Mouse (Mus musculus): ENCODE data around the gene Llgl1. TPM values are rescaled to one million over a fixed set of nuclear protein-coding genes. Genes with fewer than 3 reads are reported as not detected.

Llgl1 gene
- total RNA-seq (2021), result 10 to 100 TPM; 51.7 to 53.8 TPM

DNA sequence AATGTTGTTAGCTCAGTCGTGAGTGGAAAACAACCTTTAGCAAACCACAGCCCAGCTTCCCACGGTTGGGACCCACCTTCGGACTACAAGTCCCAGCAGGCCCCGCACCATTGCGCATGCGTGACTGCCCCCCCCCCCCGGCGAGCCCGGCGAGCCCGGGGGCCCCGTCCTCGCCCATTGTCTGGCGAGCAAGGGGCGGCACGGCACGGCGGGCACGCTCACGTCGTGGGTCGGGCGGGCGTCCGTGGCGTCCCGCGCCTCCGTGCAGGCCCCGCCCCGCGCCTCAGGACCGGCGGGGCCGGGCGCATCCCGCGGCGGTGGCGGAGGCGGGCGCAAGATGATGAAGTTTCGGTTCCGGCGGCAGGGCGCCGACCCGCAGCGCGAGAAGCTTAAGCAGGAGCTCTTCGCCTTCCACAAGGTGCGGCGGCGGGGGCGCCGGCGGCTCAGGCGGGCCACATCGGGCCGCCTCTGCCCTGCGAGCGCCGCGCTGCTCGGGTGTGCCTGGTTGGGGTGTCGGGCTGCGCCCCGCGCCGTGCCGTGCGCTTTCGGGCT is at the start of gene Llgl1:
Gene Llgl1, plus strand, starts transcription at position 200 of the 552 bp plus-strand sequence.
- DNase-seq (ENCODE audit: extremely low spot score in 1 of 2, low spot score in 1 of 2), result peak; percentile 71 to 76

DNA sequence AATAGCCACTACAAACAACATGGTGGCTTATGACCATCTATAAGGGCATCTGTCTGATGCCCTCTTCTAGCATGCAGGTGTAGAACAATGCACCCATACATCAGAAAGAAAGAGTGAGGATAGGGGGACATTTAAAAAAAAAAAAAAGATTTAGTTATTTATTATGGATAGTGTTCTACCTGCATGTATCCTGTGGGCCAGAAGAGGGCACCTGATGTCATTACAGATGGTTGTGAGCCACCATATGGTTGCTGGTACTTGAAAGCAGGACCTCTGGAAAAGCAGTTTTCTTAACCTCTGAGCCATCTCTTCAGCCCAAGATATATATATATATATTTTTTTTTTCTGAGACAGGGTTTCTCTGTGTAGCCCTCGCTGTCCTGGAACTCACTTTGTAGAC is 3.4 kb upstream of the Llgl1 start:
- DNase-seq (ENCODE audit: extremely low spot score in 1 of 2, low spot score in 1 of 2), result no peak

DNA sequence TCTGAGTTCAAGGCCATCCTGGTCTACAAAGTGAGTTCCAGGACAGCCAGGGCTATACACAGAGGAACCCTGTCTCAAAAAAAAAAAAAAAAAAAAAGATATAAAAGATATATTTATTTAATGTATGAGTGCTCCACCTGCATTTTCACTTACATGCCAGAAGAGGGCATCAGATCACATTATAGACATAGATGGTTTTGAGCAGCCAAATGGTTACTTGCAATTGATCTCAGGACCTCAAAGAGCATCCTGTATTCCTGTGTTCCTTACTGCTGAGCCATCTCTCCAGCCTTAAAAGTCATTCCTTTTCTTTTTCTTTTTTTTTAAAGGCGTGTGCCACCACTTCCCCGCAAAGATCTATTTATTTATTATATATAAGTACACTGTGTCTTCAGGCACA is 2.0 kb upstream of the Llgl1 start:
- no peak for DNase-seq (ENCODE audit: extremely low spot score in 1 of 2, low spot score in 1 of 2)

DNA sequence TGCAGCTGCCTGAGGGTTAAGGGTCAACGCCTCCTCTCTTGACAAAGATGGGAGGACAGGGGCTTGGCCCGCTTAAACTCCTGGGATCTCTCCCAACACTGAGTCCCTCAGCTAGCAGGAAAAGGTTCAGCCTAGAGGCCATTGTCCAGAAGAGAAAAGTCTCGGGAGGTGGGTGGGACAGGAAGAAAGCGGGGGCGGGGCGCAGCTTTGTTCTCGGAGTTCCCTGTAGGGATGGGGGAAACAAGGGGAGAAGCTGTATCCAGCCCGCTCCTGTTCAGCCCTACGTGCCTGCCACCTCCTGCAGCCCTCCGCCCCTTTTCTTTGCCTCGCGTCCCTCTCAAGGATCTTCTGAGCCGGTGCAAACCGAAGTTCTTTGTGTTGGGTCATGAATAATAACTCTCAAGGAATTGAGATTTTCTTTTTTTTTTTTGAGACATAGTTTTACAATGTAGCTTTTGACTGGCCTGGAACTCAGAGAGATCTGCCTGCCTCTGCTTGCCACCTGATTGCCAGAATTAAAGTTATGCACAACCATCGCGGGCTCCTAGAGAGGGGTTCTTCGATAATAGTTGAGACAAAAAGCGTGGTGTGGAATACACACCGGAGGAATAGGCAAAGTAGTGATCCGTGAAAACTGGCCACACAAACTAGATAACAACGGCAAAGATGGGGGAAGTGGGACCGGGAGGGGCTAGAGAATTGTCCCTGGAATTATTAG is 558 bp upstream of the Llgl1 start:
- peak; percentile 12 to 24 for DNase-seq (ENCODE audit: extremely low spot score in 1 of 2, low spot score in 1 of 2)

DNA sequence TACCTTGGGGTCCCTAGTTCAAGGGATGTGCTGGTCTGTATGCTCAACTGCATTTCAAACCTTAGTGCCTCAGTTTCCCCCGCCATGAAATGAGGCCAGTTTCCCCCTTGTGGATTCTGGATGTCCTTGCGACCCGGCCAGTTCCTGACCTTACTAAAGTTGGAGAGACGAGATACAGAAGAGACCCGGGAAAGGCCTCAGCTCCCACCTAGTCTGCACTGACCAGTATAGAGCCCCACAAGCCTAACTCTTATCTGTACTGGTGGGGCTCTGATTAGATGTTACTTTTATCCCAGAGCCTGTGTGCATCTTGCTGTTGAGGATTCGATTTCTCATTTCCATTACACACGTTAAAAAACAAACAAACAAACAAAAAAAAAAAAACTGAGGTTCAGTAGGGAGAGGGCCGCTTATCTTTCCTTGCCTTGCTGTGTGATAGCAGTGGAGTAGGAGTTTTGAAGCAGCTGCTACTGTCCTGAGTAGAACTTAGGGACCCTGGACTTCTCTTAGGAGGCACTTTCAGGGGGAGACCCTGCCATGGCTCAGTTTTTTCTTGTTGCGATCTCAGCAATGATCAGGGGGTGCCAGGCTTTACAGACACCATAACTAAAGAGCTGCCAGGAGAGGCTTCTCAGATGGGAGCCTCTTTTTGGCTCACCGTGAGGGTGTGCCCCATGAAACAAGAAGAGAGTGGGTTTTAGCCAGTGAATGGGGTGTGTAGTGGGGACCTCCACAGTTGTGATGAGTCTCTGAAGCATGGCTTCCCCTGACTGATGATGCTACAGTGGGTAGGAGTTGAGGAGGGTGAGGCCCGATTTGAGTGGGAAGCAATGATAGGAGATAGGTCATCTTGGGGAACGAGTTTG is 1.0 kb downstream of the Llgl1 start:
- DNase-seq (ENCODE audit: extremely low spot score in 1 of 2, low spot score in 1 of 2), result peak in 1 of 2 experiments; percentile 2

DNA sequence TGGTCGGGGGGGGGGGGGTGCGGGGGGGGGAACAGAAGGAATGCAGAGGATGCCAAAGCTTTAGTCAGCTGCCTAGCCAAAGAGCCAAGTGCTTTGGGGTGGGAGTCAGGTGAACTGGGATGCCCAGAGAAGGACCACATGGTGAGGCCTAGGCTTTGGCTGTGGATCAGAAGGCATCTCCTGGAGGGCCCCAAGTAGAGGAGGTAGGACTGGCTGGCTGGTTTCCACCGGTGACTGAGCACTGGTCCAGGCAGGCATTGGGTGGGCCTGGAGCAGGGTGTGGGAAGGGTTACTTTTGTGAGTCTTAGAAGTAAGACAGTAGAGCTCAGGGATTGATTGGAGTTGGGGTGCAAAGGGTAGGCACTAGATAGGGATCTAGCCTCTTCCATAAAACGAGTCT is 2.1 kb downstream of the Llgl1 start:
- peak in 1 of 2 experiments; percentile 5 for DNase-seq (ENCODE audit: extremely low spot score in 1 of 2, low spot score in 1 of 2)

DNA sequence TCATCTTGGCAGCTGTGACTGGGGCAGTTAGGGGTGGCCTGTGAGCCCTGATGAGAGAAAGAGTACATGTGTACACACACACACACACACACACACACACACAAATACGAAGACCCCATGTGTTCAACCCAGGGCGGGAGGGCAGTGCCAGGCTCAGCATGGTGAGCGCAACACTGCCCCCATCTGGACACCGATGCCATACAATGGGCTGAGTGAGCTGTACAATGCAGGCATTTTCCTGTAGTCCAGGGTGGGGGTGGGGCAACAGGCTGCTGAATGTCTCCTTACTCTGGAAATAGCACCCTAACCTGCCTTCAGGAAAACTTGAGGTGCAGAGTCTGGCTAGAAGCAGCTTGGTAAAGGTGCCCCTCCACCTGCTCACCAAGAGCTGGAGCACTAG is 3.6 kb downstream of the Llgl1 start:
- peak; percentile 40 to 76 for DNase-seq (ENCODE audit: extremely low spot score in 1 of 2, low spot score in 1 of 2)

DNA sequence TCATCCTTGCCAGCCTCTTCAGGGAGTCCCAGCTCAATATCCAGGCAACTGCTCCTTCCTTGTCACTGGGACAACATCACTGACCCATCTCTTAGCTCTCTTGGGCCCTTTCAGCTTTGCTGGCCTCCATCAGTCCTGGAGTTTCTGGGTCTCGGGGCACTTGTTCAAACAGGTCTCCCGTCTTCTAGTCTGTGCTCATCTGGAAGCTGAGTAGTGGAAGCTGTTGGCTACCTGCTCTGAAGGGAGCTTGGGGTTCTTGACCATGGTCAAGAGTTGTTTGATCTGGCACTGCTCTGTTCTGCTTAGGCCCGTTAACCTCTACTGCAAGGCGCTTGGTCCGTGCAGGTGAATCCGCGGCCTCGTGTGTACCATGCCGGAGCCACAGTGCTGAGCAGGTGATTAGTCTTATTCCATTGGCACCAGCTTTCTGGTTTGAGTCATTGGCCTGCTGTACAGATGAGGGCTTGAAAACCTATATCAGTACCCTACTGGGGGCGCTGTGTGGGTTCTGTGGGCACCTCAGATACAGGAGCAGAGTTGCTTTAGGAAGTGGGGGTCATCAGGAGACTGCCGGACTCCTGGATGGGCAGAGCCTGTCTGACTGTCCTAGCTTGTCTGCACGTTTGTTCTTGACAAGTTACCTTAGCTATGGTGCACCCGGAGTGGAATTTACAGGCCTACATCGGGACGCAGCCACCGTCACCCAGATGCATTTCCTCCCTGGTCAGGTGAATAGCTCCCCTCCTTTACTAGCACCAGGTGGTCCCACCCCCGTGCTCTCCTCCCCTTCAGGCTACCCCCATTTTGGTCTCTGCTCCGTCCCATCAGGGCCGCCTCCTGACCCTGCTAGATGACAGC is 4.7 kb downstream of the Llgl1 start:
- peak in 1 of 2 experiments; percentile 6 for DNase-seq (ENCODE audit: extremely low spot score in 1 of 2, low spot score in 1 of 2)

DNA sequence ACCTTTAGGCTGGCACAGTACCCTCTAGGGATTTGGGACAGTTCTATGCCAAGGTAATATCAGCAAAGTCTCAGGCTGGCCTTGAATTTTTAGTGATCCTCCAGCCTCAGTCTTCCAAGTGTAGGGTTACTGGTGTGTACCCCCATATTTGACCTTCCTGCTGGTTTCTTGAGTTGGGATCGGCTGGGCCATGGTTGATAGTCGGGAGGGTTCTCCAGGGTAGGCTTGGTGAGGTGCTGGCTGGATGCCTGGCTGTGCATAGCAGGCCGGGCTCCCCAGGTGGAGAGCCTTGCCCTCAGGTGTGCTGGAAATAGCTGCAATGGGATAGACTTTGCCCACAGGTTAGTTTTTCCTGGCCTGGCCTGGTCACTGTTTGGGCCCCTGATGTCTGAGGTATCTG is 5.7 kb downstream of the Llgl1 start:
- DNase-seq (ENCODE audit: extremely low spot score in 1 of 2, low spot score in 1 of 2), result no peak

DNA sequence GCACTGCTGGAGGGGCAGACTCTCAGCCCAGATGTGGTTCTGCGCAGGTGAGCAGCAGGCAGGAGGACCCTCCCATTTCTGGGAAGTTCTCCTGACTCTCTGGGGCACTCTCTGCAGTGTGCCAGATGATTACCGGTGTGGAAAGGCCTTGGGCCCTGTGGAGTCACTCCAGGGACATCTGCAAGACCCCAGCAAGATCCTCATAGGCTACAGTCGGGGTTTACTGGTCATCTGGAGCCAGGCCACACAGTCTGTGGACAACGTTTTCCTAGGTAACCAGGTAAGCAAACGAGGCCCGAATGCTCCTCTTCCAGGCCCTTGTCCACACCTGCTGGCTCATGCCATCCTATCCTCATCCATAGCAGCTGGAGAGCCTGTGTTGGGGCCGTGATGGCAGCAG is 6.6 kb downstream of the Llgl1 start:
- no peak for DNase-seq (ENCODE audit: extremely low spot score in 1 of 2, low spot score in 1 of 2)

DNA sequence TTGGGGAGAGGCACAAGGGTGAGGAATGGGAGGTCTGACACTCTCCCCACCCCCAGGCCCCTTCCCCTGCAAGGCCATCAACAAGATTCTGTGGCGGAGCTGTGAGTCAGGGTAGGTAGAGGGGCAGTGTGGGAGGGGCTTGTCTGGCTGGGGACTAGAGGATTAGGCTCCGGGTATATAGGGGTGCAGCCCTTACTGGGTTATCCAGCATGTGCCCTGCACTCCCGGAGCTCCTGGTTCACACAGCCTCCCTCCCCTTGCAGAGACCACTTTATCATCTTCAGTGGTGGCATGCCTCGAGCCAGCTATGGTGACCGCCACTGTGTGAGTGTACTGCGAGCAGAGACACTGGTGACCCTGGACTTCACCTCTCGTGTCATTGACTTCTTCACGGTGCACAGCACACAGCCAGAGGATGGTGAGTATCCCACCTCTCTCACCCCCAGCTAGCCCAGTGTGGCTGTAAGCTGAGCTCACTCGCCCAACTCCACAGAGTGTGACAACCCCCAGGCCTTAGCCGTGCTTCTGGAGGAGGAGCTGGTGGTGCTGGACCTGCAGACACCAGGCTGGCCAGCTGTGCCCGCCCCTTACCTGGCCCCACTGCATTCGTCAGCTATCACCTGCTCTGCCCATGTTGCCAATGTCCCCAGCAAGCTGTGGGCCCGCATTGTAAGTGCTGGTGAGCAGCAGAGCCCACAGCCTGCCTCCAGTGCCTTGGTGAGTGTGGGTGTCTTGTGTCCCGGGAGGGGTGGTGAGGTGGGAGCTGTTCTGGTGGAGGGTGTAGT is 7.4 kb downstream of the Llgl1 start:
- peak in 1 of 2 experiments; percentile 5 for DNase-seq (ENCODE audit: extremely low spot score in 1 of 2, low spot score in 1 of 2)

DNA sequence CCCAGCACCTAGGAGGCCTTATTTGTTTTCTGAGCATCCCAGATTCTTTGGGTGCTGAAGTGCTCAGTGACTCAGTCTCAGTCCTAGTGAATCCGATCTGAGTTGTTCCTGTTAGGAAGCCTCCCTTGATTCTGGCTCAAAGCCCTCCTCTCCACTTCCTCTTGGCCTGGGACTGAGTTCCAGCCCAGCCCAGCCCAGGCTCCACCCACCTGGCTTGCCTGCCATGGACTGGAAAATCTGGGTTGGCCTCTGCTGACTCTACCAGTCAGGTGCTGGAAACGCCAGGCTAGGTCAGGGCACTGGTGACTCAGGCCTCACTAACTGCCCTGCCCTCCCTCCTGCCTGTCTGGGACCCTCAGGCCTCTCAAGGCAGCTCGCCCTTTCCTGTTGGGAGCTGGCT is 8.1 kb downstream of the Llgl1 start:
- peak; percentile 4 to 9 for DNase-seq (ENCODE audit: extremely low spot score in 1 of 2, low spot score in 1 of 2)

DNA sequence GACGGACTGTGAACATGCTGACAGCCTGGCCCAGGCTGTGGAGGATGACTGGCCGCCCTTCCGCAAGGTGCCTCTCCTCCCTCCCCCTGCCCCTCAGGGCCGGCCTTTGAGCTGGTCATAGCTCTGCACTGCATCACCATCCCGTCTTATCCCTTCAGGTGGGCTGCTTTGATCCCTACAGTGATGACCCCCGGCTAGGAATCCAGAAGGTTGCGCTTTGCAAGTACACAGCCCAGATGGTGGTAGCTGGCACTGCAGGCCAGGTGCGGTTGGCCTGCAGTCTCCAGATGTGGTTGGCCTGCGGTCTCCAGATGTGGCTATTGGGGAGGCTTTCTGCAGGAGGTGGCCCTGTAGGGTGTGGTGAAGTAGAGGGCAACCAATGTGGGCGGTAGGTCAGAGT is 9.1 kb downstream of the Llgl1 start:
- no peak for DNase-seq (ENCODE audit: extremely low spot score in 1 of 2, low spot score in 1 of 2)

DNA sequence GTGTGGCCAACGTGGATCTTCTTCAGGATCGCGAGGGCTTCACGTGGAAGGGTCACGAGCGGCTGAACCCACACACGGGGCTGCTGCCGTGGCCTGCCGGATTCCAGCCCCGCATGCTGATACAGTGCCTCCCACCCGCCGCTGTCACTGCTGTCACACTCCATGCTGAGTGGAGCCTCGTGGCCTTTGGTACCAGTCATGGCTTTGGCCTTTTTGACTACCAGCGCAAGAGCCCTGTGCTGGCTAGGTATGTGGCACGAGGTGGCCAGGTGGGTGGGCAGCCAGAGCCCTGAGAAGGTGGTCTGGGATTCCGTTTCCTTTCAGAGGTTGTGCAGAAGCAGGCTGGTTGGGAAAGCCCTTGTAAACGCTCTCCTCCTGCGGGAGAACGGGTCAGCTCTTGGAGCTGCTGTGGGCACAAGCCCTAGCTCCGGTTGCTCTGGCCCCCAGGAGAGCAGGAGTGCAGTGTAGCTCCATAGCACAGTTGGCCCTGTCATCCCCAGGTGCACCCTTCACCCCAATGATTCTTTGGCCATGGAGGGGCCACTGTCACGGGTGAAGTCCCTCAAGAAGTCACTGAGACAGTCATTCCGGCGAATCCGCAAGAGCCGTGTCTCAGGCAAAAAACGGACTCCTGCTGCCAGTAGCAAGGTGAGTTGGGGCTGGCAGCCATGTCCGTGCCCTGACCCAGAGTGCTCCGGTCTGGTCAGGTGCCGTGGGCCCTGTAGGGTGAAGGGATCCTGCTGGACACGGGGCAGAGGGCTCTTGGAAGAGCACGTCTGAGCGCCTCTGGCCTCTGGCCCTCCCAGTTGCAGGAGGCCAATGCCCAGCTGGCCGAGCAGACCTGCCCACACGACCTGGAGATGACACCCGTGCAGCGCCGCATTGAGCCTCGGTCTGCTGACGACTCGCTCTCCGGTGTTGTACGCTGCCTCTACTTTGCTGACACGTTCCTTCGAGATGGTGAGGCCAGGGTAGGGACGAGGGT is 10.2 kb downstream of the Llgl1 start:
- DNase-seq (ENCODE audit: extremely low spot score in 1 of 2, low spot score in 1 of 2), result peak; percentile 2 to 5

DNA sequence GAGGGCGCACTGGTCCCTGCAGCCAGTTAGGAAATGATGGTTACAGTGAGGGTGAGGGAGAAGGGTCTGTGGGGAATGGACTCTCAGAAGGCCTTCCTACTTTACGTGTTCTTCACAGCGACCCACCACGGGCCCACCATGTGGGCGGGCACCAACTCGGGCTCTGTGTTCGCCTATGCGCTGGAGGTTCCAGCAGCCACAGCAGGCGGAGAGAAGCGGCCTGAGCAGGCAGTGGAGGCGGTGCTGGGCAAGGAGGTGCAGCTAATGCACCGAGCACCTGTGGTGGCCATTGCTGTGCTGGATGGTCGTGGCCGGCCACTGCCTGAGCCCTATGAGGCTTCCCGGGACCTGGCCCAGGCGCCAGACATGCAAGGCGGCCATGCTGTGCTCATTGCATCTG is 11.7 kb downstream of the Llgl1 start:
- DNase-seq (ENCODE audit: extremely low spot score in 1 of 2, low spot score in 1 of 2), result peak in 1 of 2 experiments; percentile 2

DNA sequence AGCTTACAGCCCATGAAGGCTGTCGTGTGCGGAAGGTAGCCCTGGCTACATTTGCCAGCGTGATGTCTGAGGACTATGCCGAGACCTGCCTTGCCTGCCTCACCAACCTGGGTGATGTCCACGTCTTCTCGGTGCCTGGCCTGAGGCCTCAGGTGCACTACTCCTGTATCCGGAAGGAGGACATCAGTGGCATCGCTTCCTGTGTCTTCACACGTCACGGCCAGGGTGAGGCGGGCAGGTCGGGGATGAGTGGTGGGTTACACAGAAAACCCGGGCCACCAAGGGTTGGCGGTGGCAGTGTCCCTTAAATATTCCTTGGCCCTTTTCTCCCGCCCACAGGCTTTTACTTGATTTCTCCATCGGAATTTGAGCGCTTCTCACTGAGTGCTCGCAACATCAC is 12.5 kb downstream of the Llgl1 start:
- peak in 1 of 2 experiments; percentile 2 for DNase-seq (ENCODE audit: extremely low spot score in 1 of 2, low spot score in 1 of 2)

DNA sequence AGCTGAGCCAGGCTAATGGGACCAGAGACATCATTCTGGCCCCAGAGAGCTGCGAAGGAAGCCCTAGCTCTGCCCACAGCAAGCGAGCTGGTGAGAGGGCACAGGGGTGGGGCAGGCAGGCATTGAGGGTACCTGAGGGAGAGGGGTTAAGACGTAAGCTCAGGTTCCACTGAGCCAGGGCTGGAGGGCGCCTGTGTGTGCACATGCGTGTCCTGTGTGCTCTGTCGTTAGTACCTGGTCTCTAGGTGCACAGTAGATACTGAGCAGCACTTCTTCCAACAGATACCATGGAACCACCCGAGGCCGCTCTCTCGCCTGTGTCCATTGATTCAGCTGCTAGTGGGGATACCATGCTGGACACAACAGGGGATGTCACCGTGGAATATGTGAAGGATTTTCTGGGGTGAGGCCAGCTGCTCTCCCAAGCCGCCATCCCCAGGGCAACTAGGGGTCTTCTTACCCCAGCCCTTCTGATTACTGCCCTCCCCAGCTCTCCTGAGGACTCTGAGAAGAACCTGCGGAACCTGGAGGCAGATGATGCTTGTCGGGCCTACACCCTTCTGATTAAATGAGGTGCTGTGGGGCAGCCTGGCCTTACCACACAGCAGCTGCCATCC is 13.2 kb downstream of the Llgl1 start:
- DNase-seq (ENCODE audit: extremely low spot score in 1 of 2, low spot score in 1 of 2), result no peak

DNA sequence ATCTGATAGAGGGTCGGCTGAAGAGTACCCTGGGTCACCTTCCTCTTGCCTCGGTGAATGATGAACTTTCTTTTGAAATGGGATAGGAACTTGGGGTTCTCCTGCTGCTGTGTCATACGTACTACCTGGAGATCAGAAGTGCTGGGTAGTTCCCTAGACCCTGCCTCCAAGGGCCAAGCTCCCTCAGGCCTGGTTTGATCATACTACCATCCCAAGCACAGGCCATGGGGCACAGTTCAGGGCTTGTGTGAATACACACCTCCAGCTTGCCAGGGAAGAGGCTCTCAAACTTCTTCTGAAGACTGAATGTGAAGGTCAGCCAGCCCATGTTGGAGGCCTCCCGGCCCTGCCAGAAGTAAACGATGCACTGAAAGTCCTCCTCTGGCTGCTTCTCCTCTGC is 16.3 kb downstream of the Llgl1 start:
- DNase-seq (ENCODE audit: extremely low spot score in 1 of 2, low spot score in 1 of 2), result no peak
